Mouse (Mus musculus) ES-E14 (cell line): ENCODE data around the gene Cd207. TPM values are rescaled to one million over a fixed set of nuclear protein-coding genes. Genes with fewer than 3 reads are reported as not detected.

Experiments used
- DNase-seq: peaks from one replicate; pipeline ENCODE4 v3.0.0-alpha.2; 2013; ENCODE audit warnings: low read depth, low spot score
- H3K27ac ChIP-seq: 2 replicates; pipeline ENCODE4 v1.5.1; 2012; ENCODE audit warnings: low read depth, mild to moderate bottlenecking, low read length, moderate library complexity, mixed read lengths; ENCODE audit not compliant: poor library complexity, insufficient read depth, severe bottlenecking
- H3K36me3 ChIP-seq: 2 replicates; pipeline ENCODE4 v1.6.1; 2012; ENCODE audit warnings: mild to moderate bottlenecking, low read length, moderate library complexity, mixed read lengths; ENCODE audit not compliant: control insufficient read depth, poor library complexity, insufficient read depth, severe bottlenecking
- H3K4me1 ChIP-seq, 2 experiments: fragments of 150-350 bp in 1 of 2; sonication (generic) in 1 of 2; 2 replicates each; pipeline ENCODE4 v1.6.1; 2012; ENCODE audit warnings: low read length in 2 of 2, mild to moderate bottlenecking in 1 of 2, mixed read lengths in 1 of 2; ENCODE audit not compliant: control insufficient read depth in 2 of 2, insufficient read depth in 2 of 2, poor library complexity in 1 of 2
- H3K4me3 ChIP-seq, 2 experiments: fragments of 150-350 bp in 1 of 2; sonication (generic) in 1 of 2; 2 replicates each; pipeline ENCODE4 v1.5.1; 2012; ENCODE audit warnings: low read length in 2 of 2, low read depth in 1 of 2, mild to moderate bottlenecking in 1 of 2, mixed read lengths in 1 of 2; ENCODE audit not compliant: insufficient read depth in 1 of 2, poor library complexity in 1 of 2, severe bottlenecking in 1 of 2
- H3K9ac ChIP-seq: 2 replicates; pipeline ENCODE4 v1.6.1; 2012; ENCODE audit warnings: low read depth, mild to moderate bottlenecking, low read length, mixed read lengths; ENCODE audit not compliant: poor library complexity, insufficient read depth, severe bottlenecking
- H3K9me3 ChIP-seq: fragments of 150-350 bp; sonication (generic); 2 replicates; pipeline ENCODE4 v1.6.1; 2012; ENCODE audit warnings: low read depth, mild to moderate bottlenecking, low read length; ENCODE audit not compliant: control insufficient read depth, insufficient read depth
- CHD2 ChIP-seq: IDR thresholded peaks from 2 replicates; pipeline ENCODE4 v1.6.1; 2014; ENCODE audit warnings: mild to moderate bottlenecking, low read depth, low read length, inconsistent platforms
- HCFC1 ChIP-seq: IDR thresholded peaks from 2 replicates; pipeline ENCODE4 v1.6.1; 2012; ENCODE audit warnings: low read length, inconsistent platforms, borderline replicate concordance; ENCODE audit not compliant: insufficient read depth
- MAFK ChIP-seq: IDR thresholded peaks from 2 replicates; pipeline ENCODE4 v1.6.1; 2014; ENCODE audit warnings: mild to moderate bottlenecking, low read depth, low read length, inconsistent platforms; ENCODE audit not compliant: insufficient read depth
- ZC3H11A ChIP-seq: IDR thresholded peaks from 2 replicates; pipeline ENCODE4 v1.6.1; 2012; ENCODE audit warnings: low read depth, mild to moderate bottlenecking, inconsistent platforms, low read length, borderline replicate concordance
- ZNF384 ChIP-seq: IDR thresholded peaks from 2 replicates; pipeline ENCODE4 v1.6.1; 2012; ENCODE audit warnings: low read depth, low read length, inconsistent platforms
- in situ Hi-C, 2 experiments: fragments of 600-800 bp; cut with MboI; formaldehyde crosslinking; loops; one replicate each; pipeline ENCODE4 v1.15.1; 2025; ENCODE audit warnings: low sequenced_read_pairs in 2 of 2, inconsistent platforms in 1 of 2; ENCODE audit not compliant: unreplicated experiment in 2 of 2
- total RNA-seq: library from RNA; depleted of rRNA; stranded (reverse); fragments of 300-350 nt; gene quantifications from 2 replicates; pipeline ENCODE4 v1.2.3, GENCODE M21; 2012

Gene Cd207
- total RNA-seq, 1 experiment: not detected

GRCm38 (mm10) chr6:83703000-83703721 is 25.5 kb upstream of the Cd207 start:
- Histone ChIP-seq H3K9me3 (no peaks in the 10 kb centered on the region), H3K27ac (no peak overlapping the region), H3K9ac (no peak overlapping the region), H3K4me1 (peaks cover under 1 to 5% of the 10 kb centered on the region in 2 experiments; a peak in 2 of 4 replicates), H3K36me3 (no peaks in the 10 kb centered on the region), H3K4me3 (peak overlapping the region in 1 of 2 experiments; percentile 10; a peak in 1 of 4 replicates)
- in situ Hi-C loops: loop anchor here (25.0 kb wide), 2 partner anchors 641 to 1484 kb away; partner anchors contain the start of genes Emx1 (in 2 of the 2), Aup1 (in 1 of the 2), Dqx1 (in 1 of the 2) and Htra2 (in 1 of the 2)
- DNase-seq: no peak
- TF ChIP-seq HCFC1 (no peak), MAFK (no peak), ZNF384 (no peak), CHD2 (no peak), ZC3H11A (no peak)

DNA sequence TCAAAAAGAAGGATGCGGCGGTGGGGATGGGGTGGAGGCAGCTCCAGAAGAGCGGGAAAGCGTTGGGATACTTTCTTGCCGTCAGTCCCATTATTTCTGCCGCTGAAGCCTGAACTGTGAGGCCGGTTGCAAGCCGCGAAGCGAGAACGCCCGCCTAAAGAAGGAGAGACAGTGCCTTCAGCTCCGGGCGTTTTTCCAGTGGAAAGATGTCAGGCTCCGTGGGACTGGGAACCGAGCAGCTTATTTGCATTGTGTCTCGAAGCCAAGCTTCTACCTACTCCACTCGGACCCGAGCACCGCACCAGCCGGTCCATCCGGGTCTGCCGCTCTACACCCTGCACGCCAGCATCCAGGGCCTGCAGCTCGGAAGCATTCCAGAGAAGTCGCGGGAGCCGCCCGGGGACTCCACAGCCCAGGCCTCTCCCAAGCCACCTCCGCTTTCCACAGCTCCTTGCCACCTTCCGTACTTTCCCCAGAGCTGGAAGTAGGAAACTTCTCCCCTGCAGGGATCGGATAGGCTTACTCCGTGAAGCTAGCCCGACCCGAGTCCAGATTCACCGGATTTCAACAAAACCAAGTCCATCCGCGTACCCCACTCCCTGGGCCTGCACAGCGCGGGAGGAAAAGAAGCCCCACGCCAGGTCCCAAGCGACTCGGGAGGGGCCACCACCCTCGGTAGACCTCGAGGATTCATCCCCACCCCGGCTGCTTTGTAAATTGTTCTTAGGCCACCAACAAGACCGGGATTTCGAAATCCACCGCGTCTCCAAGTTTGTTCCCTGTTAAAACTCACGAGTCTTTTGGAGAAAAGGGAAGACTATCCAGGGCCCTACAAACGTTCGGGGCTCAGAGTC is 24.7 kb upstream of the Cd207 start:
- H3K4me1 ChIP-seq: peaks cover 3 to 8% of the 10 kb centered on the region in 2 experiments; a peak in 2 of 4 replicates
- in situ Hi-C loops: loop anchor here (25.0 kb wide), 2 partner anchors 640 to 1485 kb away; partner anchors contain the start of genes Emx1 (in 2 of the 2), Aup1 (in 1 of the 2), Dqx1 (in 1 of the 2) and Htra2 (in 1 of the 2)
- no peak overlapping the region for H3K27ac ChIP-seq
- no peaks in the 10 kb centered on the region for H3K9me3 ChIP-seq
- TF ChIP-seq HCFC1: no peak
- no peak for TF ChIP-seq CHD2
- TF ChIP-seq ZNF384: no peak
- no peak overlapping the region for H3K9ac ChIP-seq
- no peaks in the 10 kb centered on the region for H3K36me3 ChIP-seq
- H3K4me3 ChIP-seq: peak overlapping the region; percentile 10 to 23; a peak in 2 of 4 replicates
- DNase-seq: no peak

DNA sequence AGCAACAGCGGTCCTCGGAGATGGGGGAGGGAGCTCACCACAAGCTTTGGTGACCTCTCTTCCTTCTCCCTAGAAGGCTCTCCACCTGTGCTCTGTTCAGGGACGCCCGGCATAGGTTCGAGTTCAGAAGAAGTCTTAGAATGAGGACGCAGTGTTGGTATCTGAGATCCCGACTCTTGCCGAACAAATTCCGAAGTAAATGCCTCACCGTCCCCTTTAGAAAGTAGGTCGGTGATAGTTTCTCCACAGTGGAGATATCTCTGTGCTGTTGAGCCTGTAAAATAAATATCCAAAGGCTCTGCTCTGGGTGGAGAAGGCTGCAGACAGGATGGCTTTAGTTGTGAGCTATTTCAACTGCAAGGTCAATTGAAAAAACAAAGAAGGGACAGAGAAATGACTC is 23.3 kb upstream of the Cd207 start:
- Histone ChIP-seq H3K36me3 (no peaks in the 10 kb centered on the region), H3K9me3 (no peaks in the 10 kb centered on the region), H3K27ac (no peak overlapping the region), H3K4me3 (no peak overlapping the region), H3K9ac (no peak overlapping the region), H3K4me1 (peaks cover 3 to 18% of the 10 kb centered on the region in 2 experiments; a peak in 2 of 4 replicates)
- in situ Hi-C loops: loop anchor here (25.0 kb wide), 2 partner anchors 639 to 1486 kb away; partner anchors contain the start of genes Emx1 (in 2 of the 2), Aup1 (in 1 of the 2), Dqx1 (in 1 of the 2) and Htra2 (in 1 of the 2)
- no peak for DNase-seq
- TF ChIP-seq ZC3H11A (no peak), CHD2 (no peak), MAFK (no peak), ZNF384 (no peak), HCFC1 (no peak)

- in situ Hi-C loops: loop anchor here (25.0 kb wide), 2 partner anchors 638 to 1487 kb away; partner anchors contain the start of genes Emx1 (in 2 of the 2), Aup1 (in 1 of the 2), Dqx1 (in 1 of the 2) and Htra2 (in 1 of the 2)
- Histone ChIP-seq H3K36me3 (no peaks in the 10 kb centered on the region), H3K9ac (no peak overlapping the region), H3K4me1 (peaks cover 3 to 18% of the 10 kb centered on the region in 2 experiments; a peak in 2 of 4 replicates), H3K27ac (no peak overlapping the region), H3K4me3 (no peak overlapping the region), H3K9me3 (no peaks in the 10 kb centered on the region)
- TF ChIP-seq MAFK (no peak), HCFC1 (no peak), ZNF384 (no peak), ZC3H11A (no peak), CHD2 (no peak)
- no peak for DNase-seq
These were observed 22.3 kb upstream of the Cd207 start for GRCm38 (mm10) chr6:83699971-83700370.
